Mouse (Mus musculus) midbrain, embryonic 16.5 days (tissue): ENCODE results near the gene Kcnn4. TPM values are rescaled to one million over a fixed set of nuclear protein-coding genes. Genes with fewer than 3 reads are reported as not detected.

Experiments used
- ATAC-seq: fragments of 200-750 bp; cut with Nextera tagmentation; 2 replicates; pipeline ENCODE4 v1.8.0; 2017; ENCODE audit warnings: moderate TSS enrichment
- H3K27ac ChIP-seq: fragments of 300-500 bp; sonication (generic); 2 replicates; pipeline ENCODE4 v1.5.1; 2014; ENCODE audit warnings: mild to moderate bottlenecking, low read length, mixed read lengths
- H3K27me3 ChIP-seq: fragments of 300-500 bp; sonication (generic); 2 replicates; pipeline ENCODE4 v1.6.1; 2014; ENCODE audit warnings: low read depth, low read length, mixed read lengths; ENCODE audit not compliant: control insufficient read depth, insufficient read depth
- H3K36me3 ChIP-seq: fragments of 300-500 bp; sonication (generic); 2 replicates; pipeline ENCODE4 v1.6.1; 2014; ENCODE audit warnings: mild to moderate bottlenecking, low read length, moderate library complexity, mixed read lengths; ENCODE audit not compliant: control insufficient read depth, insufficient read depth
- H3K4me1 ChIP-seq: fragments of 300-500 bp; sonication (generic); 2 replicates; pipeline ENCODE4 v1.6.1; 2014; ENCODE audit warnings: mild to moderate bottlenecking, low read length, mixed read lengths; ENCODE audit not compliant: control insufficient read depth, insufficient read depth
- H3K4me2 ChIP-seq: fragments of 300-500 bp; sonication (generic); 2 replicates; pipeline ENCODE4 v1.6.1; 2014; ENCODE audit warnings: mild to moderate bottlenecking, low read length, mixed read lengths
- H3K4me3 ChIP-seq: fragments of 300-500 bp; sonication (generic); 2 replicates; pipeline ENCODE4 v1.5.1; 2014; ENCODE audit warnings: low read depth, mild to moderate bottlenecking, low read length, moderate library complexity, mixed read lengths
- H3K9ac ChIP-seq: fragments of 300-500 bp; sonication (generic); 2 replicates; pipeline ENCODE4 v1.6.1; 2014; ENCODE audit warnings: low read depth, low read length, mixed read lengths
- H3K9me3 ChIP-seq: fragments of 300-500 bp; sonication (generic); replicated peaks from 2 replicates; pipeline ENCODE4 v1.6.1; 2014; ENCODE audit warnings: mild to moderate bottlenecking, low read length, mixed read lengths; ENCODE audit not compliant: control insufficient read depth, poor library complexity, severe bottlenecking
- WGBS: fragments of 180-500 bp; shearing (Covaris S2); extraction: QIAGEN DNeasy Blood & Tissue Kit; methylation state at CpG from one replicate; pipeline ENCODE4 v1.1.7; 2014; 5-methylcytosine and 5-hydroxymethylcytosine counted together
- polyA plus RNA-seq: library from polyadenylated mRNA; unstranded; fragments of >200 nt; fragmentation: Nextera tagmentation; extraction: Ambion mirVana; gene quantifications from 2 replicates; pipeline ENCODE4 v1.2.1, GENCODE M21; 2015

Kcnn4 gene
- polyA plus RNA-seq, 1 experiment from 2014 or later, result 0.84 TPM

GRCm38 (mm10) chr7:24380370-24380769, 10.3 kb downstream of the Kcnn4 start:
- Histone ChIP-seq H3K4me1 (peaks cover 3% of the 10 kb centered on the region; the same call in 1 of the 2 replicates), H3K4me3 (no peak overlapping the region), H3K9me3 (no peaks in the 10 kb centered on the region), H3K4me2 (no peak overlapping the region), H3K27me3 (no peaks in the 10 kb centered on the region; the same call in none of the 2 replicates), H3K27ac (no peak overlapping the region), H3K9ac (no peak overlapping the region), H3K36me3 (no peaks in the 10 kb centered on the region)
- ATAC-seq, result no peak
- WGBS, result 74% methylated on average over 2 of the region's 2 CpGs

- H3K36me3 ChIP-seq, result no peaks in the 10 kb centered on the region
- H3K4me3 ChIP-seq, result no peak overlapping the region
- H3K4me1 ChIP-seq, result no peaks in the 10 kb centered on the region
- 81% methylated on average over 16 of the region's 16 CpGs for WGBS
- no peak for ATAC-seq
- H3K27me3 ChIP-seq, result no peaks in the 10 kb centered on the region
- no peak overlapping the region for H3K27ac ChIP-seq
- H3K9me3 ChIP-seq, result no peaks in the 10 kb centered on the region
- H3K4me2 ChIP-seq, result no peak overlapping the region
- H3K9ac ChIP-seq, result no peak overlapping the region
Measured at GRCm38 (mm10) chr7:24382730-24383372, 12.8 kb downstream of the Kcnn4 start.

DNA sequence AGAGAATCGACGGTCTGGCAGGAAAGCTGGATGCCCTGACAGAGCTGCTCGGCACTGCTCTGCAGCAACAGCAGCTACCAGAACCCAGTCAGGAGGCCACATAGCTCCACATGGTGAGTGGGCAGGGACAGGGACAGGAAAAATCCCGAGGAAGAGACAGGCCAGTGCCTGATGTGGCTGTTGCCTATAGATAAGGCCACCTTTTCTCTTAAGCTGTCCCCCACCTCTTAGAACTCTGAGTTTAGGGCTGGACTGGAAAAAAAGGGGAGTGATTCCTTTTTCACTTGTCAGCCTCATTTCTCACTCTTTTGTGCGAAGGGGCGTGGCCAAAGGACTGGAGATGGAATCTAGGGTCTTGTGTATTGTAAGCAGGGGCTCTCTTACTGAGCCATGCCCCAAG, 14.0 kb downstream of the Kcnn4 start:
- Histone ChIP-seq H3K4me3 (no peak overlapping the region), H3K4me2 (no peak overlapping the region), H3K27me3 (no peaks in the 10 kb centered on the region), H3K36me3 (no peaks in the 10 kb centered on the region), H3K4me1 (no peaks in the 10 kb centered on the region), H3K9ac (no peak overlapping the region), H3K27ac (no peak overlapping the region), H3K9me3 (no peaks in the 10 kb centered on the region)
- no peak for ATAC-seq
- 73% methylated on average over 6 of the region's 6 CpGs for WGBS

GRCm38 (mm10) chr7:24384827-24385226, 14.8 kb downstream of the Kcnn4 start:
- no peaks in the 10 kb centered on the region for H3K4me1 ChIP-seq

GRCm38 (mm10) chr7:24387059-24387556, 17.0 kb downstream of the Kcnn4 start:
- H3K36me3 ChIP-seq, result no peaks in the 10 kb centered on the region
- no peak for ATAC-seq
- no peak overlapping the region for H3K9ac ChIP-seq
- 83% methylated on average over 10 of the region's 10 CpGs for WGBS
- H3K4me1 ChIP-seq, result no peaks in the 10 kb centered on the region
- no peaks in the 10 kb centered on the region for H3K27me3 ChIP-seq
- H3K4me3 ChIP-seq, result no peak overlapping the region
- H3K4me2 ChIP-seq, result no peak overlapping the region
- no peak overlapping the region for H3K27ac ChIP-seq
- H3K9me3 ChIP-seq, result no peaks in the 10 kb centered on the region

More at GRCm38 (mm10) chr7:24384827-24385226, 14.8 kb downstream of the Kcnn4 start:
- Histone ChIP-seq H3K9ac (no peak overlapping the region), H3K4me2 (peak overlapping the region; percentile 18; the same call in 1 of the 2 replicates), H3K27ac (no peak overlapping the region), H3K4me3 (no peak overlapping the region; the same call in 1 of the 2 replicates), H3K9me3 (no peaks in the 10 kb centered on the region), H3K27me3 (no peaks in the 10 kb centered on the region), H3K36me3 (no peaks in the 10 kb centered on the region)
- 8% methylated on average over 11 of the region's 11 CpGs for WGBS
- ATAC-seq, result peak; percentile 19; the same call in 1 of the 2 replicates

- no peaks in the 10 kb centered on the region for H3K36me3 ChIP-seq
- H3K4me3 ChIP-seq, result no peak overlapping the region
- H3K27ac ChIP-seq, result no peak overlapping the region
- no peak overlapping the region for H3K9ac ChIP-seq
- WGBS, result 70% methylated on average over 13 of the region's 13 CpGs
- no peak overlapping the region for H3K4me2 ChIP-seq
- H3K27me3 ChIP-seq, result no peaks in the 10 kb centered on the region
- H3K4me1 ChIP-seq, result no peaks in the 10 kb centered on the region
- ATAC-seq, result no peak
- H3K9me3 ChIP-seq, result no peaks in the 10 kb centered on the region
Measured at GRCm38 (mm10) chr7:24389516-24390187, 19.6 kb downstream of the Kcnn4 start.

DNA sequence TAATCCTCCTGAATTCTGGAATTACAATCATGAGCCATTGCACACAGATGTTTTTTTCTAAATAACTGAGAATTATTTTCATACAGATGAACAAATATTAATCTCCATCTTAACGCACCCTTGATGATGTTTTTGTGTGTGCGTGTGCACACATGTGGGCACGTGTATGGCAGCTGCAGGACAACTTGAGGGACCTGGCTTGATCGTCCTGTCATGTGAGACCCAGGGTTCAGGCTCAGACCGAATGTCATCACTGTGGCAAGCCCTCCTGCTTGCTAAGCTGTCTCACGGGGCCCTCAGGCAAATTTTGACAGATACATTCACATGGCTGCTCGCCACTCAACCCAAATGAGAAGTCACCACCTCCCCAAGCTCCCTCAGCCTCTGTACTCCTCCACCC, 20.4 kb downstream of the Kcnn4 start:
- Histone ChIP-seq H3K27me3 (no peaks in the 10 kb centered on the region), H3K4me2 (no peak overlapping the region), H3K9ac (no peak overlapping the region), H3K4me3 (no peak overlapping the region), H3K9me3 (no peaks in the 10 kb centered on the region), H3K4me1 (no peaks in the 10 kb centered on the region), H3K36me3 (no peaks in the 10 kb centered on the region), H3K27ac (no peak overlapping the region)
- WGBS, result 68% methylated on average over 7 of the region's 7 CpGs
- ATAC-seq, result no peak

GRCm38 (mm10) chr7:24391077-24391476, 21.0 kb downstream of the Kcnn4 start:
- no peak overlapping the region for H3K27ac ChIP-seq
- 48% methylated on average over 5 of the region's 5 CpGs for WGBS
- no peak for ATAC-seq

DNA sequence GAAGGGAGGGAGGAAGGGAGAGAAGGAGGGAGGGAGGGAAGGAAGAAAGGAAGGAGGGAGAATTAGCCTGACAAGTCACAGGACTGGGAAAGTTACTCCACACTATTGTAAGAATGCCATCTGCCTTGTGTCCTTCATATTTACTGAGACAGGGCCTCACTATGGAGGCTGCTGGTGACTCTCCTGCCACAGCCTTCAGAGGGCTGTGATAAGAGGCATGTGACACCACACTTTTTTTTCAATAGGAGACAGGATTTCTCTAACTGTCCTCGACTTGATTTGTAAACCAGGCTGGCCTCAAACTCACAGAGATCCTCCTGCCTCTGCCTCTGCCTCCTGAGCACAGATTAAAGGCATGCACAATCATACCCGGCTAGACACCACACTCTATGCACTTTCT, 21.6 kb downstream of the Kcnn4 start:
- Histone ChIP-seq H3K4me2 (no peak overlapping the region), H3K27me3 (no peaks in the 10 kb centered on the region)

More at GRCm38 (mm10) chr7:24391077-24391476, 21.0 kb downstream of the Kcnn4 start:
- Histone ChIP-seq H3K9ac (no peak overlapping the region), H3K4me3 (no peak overlapping the region), H3K27me3 (no peaks in the 10 kb centered on the region), H3K9me3 (no peaks in the 10 kb centered on the region), H3K4me2 (no peak overlapping the region), H3K36me3 (no peaks in the 10 kb centered on the region), H3K4me1 (no peaks in the 10 kb centered on the region)

More for the DNA sequence above, 21.6 kb downstream of the Kcnn4 start:
- Histone ChIP-seq H3K4me3 (no peak overlapping the region), H3K27ac (no peak overlapping the region), H3K9me3 (no peaks in the 10 kb centered on the region), H3K9ac (no peak overlapping the region), H3K4me1 (no peaks in the 10 kb centered on the region), H3K36me3 (no peaks in the 10 kb centered on the region)
- 69% methylated on average over 2 of the region's 2 CpGs for WGBS
- no peak for ATAC-seq
